Mouse (Mus musculus): ENCODE measurements around the gene Zg16. TPM values are rescaled to one million over a fixed set of nuclear protein-coding genes. Genes with fewer than 3 reads are reported as not detected.
A peak's percentile ranks its signal among the peaks of the same experiment; 100 is the strongest.

Zg16 gene
- polyA plus RNA-seq, 1 experiment, result not detected

DNA sequence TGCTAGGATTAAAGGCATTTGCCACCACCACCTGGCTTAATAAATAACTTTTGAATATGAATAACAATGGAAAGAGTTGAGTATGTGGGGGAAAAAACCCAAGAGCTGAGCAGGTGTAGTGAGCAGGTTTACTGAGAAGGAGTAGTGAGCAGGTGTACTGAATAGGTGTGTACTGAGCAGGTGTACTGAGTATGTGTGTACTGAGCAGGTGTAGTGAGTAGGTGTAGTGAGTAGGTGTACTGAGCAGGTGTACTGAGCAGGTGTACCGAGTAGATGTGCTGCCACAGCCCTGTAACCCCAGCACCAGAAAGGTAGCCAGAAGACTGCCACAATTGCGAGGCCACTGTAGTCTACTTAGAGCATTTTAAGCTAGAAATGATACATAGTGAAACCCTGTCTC lies 2.3 kb downstream of the Zg16 start:
- Histone ChIP-seq H3K4me3 (no peak overlapping the region), H3ac (ENCODE audit: control insufficient read depth, insufficient read length) (no peak overlapping the region), H3K79me2 (ENCODE audit: control insufficient read depth, insufficient read depth) (no peaks in the 10 kb centered on the region), H3K36me3 (ENCODE audit: control insufficient read depth, insufficient read depth) (no peaks in the 10 kb centered on the region), H3K4me2 (ENCODE audit: low read depth) (no peak overlapping the region), H3K27me3 (ENCODE audit: control insufficient read depth, insufficient read depth, insufficient read length) (no peaks in the 10 kb centered on the region)
- TF ChIP-seq MYOD1 (IDR thresholded peaks at IDR 0.05; ENCODE audit: control insufficient read depth in 1 of 3, insufficient read length in 2 of 3, low read depth in 2 of 3) (peak in 1 of 3 experiments; percentile 59), POLR2AphosphoS2 (IDR thresholded peaks at IDR 0.05; ENCODE audit: insufficient read length, low read depth) (no peak)

DNA sequence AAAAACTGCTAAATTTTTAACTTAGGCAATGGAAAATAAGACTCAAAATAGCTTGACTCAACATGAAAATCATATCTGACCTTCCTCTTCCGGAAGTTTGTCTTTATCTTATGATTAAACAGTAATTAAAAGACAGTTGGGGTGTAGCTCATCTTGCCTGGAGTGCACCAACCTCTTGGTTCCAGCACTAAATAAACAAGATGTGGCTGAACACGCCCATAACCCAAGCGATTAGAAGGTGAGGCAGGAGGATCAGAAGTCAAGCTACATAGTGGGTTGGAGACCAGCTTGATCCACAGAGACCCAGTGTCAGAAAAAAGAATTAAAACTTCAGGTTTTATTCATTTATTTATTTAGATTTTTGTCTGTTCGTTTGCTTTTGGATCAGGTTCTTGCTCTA lies 3.4 kb downstream of the Zg16 start:
- Histone ChIP-seq H3K4me2 (ENCODE audit: low read depth) (no peak overlapping the region), H3K79me2 (ENCODE audit: control insufficient read depth, insufficient read depth) (no peaks in the 10 kb centered on the region), H3K27me3 (ENCODE audit: control insufficient read depth, insufficient read depth, insufficient read length) (no peaks in the 10 kb centered on the region), H3ac (ENCODE audit: control insufficient read depth, insufficient read length) (no peak overlapping the region), H3K4me3 (no peak overlapping the region), H3K36me3 (ENCODE audit: control insufficient read depth, insufficient read depth) (no peaks in the 10 kb centered on the region)
- TF ChIP-seq CEBPB (IDR thresholded peaks at IDR 0.05; ENCODE audit: insufficient read depth, poor library complexity, severe bottlenecking), result no peak

DNA sequence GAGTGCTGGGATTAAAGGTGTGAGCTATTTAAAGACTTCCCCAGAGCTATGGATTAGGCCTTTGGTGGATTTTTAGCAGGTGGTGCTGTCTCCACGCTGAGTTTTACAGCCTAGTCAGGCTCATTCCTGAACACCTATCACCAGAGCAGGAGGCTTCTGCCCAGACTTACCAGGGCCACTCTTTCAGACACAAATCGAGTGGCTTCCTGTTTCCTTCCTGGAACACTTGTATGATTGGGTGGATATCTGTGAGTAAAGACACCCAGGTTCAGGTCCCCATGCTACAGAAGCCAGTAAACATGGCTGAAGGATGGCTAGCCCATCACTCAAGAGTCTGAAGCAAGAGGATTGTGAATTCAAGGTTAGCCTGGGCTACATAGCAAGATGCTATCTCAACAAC lies 4.1 kb downstream of the Zg16 start:
- Histone ChIP-seq H3K4me2 (ENCODE audit: low read depth) (peak overlapping the region; percentile 62), H3K27me3 (ENCODE audit: control insufficient read depth, insufficient read depth, insufficient read length) (no peaks in the 10 kb centered on the region), H3K36me3 (ENCODE audit: control insufficient read depth, insufficient read depth) (no peaks in the 10 kb centered on the region), H3ac (ENCODE audit: control insufficient read depth, insufficient read length) (no peak overlapping the region), H3K4me3 (no peak overlapping the region), H3K79me2 (ENCODE audit: control insufficient read depth, insufficient read depth) (no peaks in the 10 kb centered on the region)
- TF ChIP-seq POLR2AphosphoS2 (IDR thresholded peaks at IDR 0.05; ENCODE audit: insufficient read length, low read depth) (no peak), SRF (IDR thresholded peaks at IDR 0.05; ENCODE audit: control insufficient read depth, insufficient read length, low read depth) (no peak), CEBPB (IDR thresholded peaks at IDR 0.05; ENCODE audit: insufficient read depth, poor library complexity, severe bottlenecking) (no peak), MAX (IDR thresholded peaks at IDR 0.05; ENCODE audit: low read depth) (no peak), TCF12 (IDR thresholded peaks at IDR 0.05; ENCODE audit: insufficient read depth, poor library complexity, severe bottlenecking) (no peak), USF1 (IDR thresholded peaks at IDR 0.05; ENCODE audit: low read depth) (no peak), MYOG (IDR thresholded peaks at IDR 0.05; ENCODE audit: control insufficient read depth in 1 of 3, insufficient read depth in 1 of 3, insufficient read length in 2 of 3, low read depth in 2 of 3) (no peak), TCF3 (IDR thresholded peaks at IDR 0.05; ENCODE audit: insufficient read length, low read depth) (no peak), REST (IDR thresholded peaks at IDR 0.05; ENCODE audit: insufficient read depth, insufficient read length) (no peak), MYOD1 (IDR thresholded peaks at IDR 0.05; ENCODE audit: control insufficient read depth in 1 of 3, insufficient read length in 2 of 3, low read depth in 2 of 3) (no peak), POLR2A (IDR thresholded peaks at IDR 0.05; ENCODE audit: insufficient read length, low read depth) (no peak)

DNA sequence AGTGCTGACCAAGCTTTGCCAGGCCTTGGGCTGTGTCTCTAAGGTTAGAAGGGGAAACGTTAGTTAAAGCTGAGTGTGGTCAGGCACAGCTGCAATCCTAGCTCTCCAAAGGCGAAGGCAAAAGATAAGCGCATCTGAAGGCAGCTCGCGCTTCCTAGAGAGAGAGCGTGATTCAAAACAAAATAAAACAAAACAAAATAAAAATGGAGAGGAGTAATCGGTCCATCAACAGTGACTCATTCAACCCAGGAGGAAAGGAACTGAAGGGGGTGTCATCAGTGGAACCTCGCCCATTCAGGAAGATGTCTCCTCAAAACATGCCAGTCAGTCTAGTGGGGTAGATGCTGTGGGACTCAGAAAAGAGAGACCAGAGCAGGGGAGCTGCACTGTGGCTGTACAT lies 4.9 kb downstream of the Zg16 start:
- Histone ChIP-seq H3ac (ENCODE audit: control insufficient read depth, insufficient read length) (no peak overlapping the region), H3K79me2 (ENCODE audit: control insufficient read depth, insufficient read depth) (no peaks in the 10 kb centered on the region), H3K27me3 (ENCODE audit: control insufficient read depth, insufficient read depth, insufficient read length) (no peaks in the 10 kb centered on the region), H3K36me3 (ENCODE audit: control insufficient read depth, insufficient read depth) (no peaks in the 10 kb centered on the region), H3K4me3 (no peak overlapping the region), H3K4me2 (ENCODE audit: low read depth) (peak overlapping the region; percentile 62)
- TF ChIP-seq CEBPB (IDR thresholded peaks at IDR 0.05; ENCODE audit: insufficient read depth, poor library complexity, severe bottlenecking) (no peak), TCF12 (IDR thresholded peaks at IDR 0.05; ENCODE audit: insufficient read depth, poor library complexity, severe bottlenecking) (no peak), MYOD1 (IDR thresholded peaks at IDR 0.05; ENCODE audit: control insufficient read depth in 1 of 3, insufficient read length in 2 of 3, low read depth in 2 of 3) (peak in 2 of 3 experiments; percentile 36 to 40), MYOG (IDR thresholded peaks at IDR 0.05; ENCODE audit: control insufficient read depth in 1 of 3, insufficient read depth in 1 of 3, insufficient read length in 2 of 3, low read depth in 2 of 3) (peak in 1 of 3 experiments; percentile 14), SRF (IDR thresholded peaks at IDR 0.05; ENCODE audit: control insufficient read depth, insufficient read length, low read depth) (no peak), TCF3 (IDR thresholded peaks at IDR 0.05; ENCODE audit: insufficient read length, low read depth) (no peak), REST (IDR thresholded peaks at IDR 0.05; ENCODE audit: insufficient read depth, insufficient read length) (no peak)

DNA sequence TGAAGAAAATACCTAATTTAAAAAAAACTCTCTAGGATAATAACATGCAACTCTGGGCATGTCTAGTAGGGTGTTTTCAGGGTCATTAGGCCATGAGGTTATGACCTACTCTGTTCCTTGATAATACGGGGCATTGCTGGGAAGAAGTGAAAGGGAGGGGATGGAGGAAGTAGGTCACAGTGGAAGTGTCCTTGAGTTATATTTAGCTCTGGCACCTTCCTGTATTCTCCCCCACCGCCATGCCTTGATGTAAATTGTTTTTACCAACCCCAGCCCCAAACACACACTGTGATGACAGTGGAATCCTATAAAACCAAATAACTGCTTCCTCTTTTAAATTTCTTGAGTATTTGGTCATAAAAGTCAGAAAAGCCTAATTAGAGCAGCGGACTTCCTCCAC lies 7.1 kb downstream of the Zg16 start:
- no peaks in the 10 kb centered on the region for H3K79me2 ChIP-seq (ENCODE audit: control insufficient read depth, insufficient read depth)
- TF ChIP-seq CEBPB (IDR thresholded peaks at IDR 0.05; ENCODE audit: insufficient read depth, poor library complexity, severe bottlenecking) (no peak), TCF12 (IDR thresholded peaks at IDR 0.05; ENCODE audit: insufficient read depth, poor library complexity, severe bottlenecking) (no peak), MYOD1 (IDR thresholded peaks at IDR 0.05; ENCODE audit: control insufficient read depth in 1 of 3, insufficient read length in 2 of 3, low read depth in 2 of 3) (no peak), REST (IDR thresholded peaks at IDR 0.05; ENCODE audit: insufficient read depth, insufficient read length) (no peak), E2F4 (IDR thresholded peaks at IDR 0.05; ENCODE audit: insufficient read depth) (no peak), MAX (IDR thresholded peaks at IDR 0.05; ENCODE audit: low read depth) (no peak), POLR2AphosphoS2 (IDR thresholded peaks at IDR 0.05; ENCODE audit: insufficient read length, low read depth) (no peak), MYOG (IDR thresholded peaks at IDR 0.05; ENCODE audit: control insufficient read depth in 1 of 3, insufficient read depth in 1 of 3, insufficient read length in 2 of 3, low read depth in 2 of 3) (no peak), TCF3 (IDR thresholded peaks at IDR 0.05; ENCODE audit: insufficient read length, low read depth) (no peak), USF1 (IDR thresholded peaks at IDR 0.05; ENCODE audit: low read depth) (no peak), POLR2A (IDR thresholded peaks at IDR 0.05; ENCODE audit: insufficient read length, low read depth) (no peak), SRF (IDR thresholded peaks at IDR 0.05; ENCODE audit: control insufficient read depth, insufficient read length, low read depth) (no peak)
- no peak overlapping the region for H3K4me2 ChIP-seq (ENCODE audit: low read depth)
- H3ac ChIP-seq (ENCODE audit: control insufficient read depth, insufficient read length), result no peak overlapping the region
- no peaks in the 10 kb centered on the region for H3K36me3 ChIP-seq (ENCODE audit: control insufficient read depth, insufficient read depth)
- no peaks in the 10 kb centered on the region for H3K27me3 ChIP-seq (ENCODE audit: control insufficient read depth, insufficient read depth, insufficient read length)
- no peak overlapping the region for H3K4me3 ChIP-seq
